Mouse (Mus musculus) T-helper 2 cell (primary cell): ENCODE data around the gene Lgr4.

Experiments used
- in situ Hi-C: fragments of 300-600 bp; cut with MboI, MseI; formaldehyde crosslinking; loops from one replicate; pipeline ENCODE4 v1.15.1; 2025; ENCODE audit warnings: high pct_unique_total_duplicates

Gene Lgr4

GRCm38 (mm10) chr2:109917496-109918413, at the start of gene Lgr4:
Lgr4 (plus strand) TSS chr2:109917647.
- in situ Hi-C loops = loop anchor here (5.0 to 25.0 kb wide), 2 partner anchors 100 to 645 kb away; partner anchors contain the start of gene Ccdc34

- in situ Hi-C loops = loop anchor here (25.0 kb wide), 1 partner anchor 592 kb away; the partner anchor contains the start of genes Kif18a and Mettl15
These were observed 38.0 kb upstream of the Lgr4 start for GRCm38 (mm10) chr2:109879429-109879828.

- in situ Hi-C loops = loop anchor here (25.0 kb wide), 1 partner anchor 594 kb away; the partner anchor contains the start of genes Kif18a and Mettl15
These were observed 36.3 kb upstream of the Lgr4 start for GRCm38 (mm10) chr2:109881111-109881510.

GRCm38 (mm10) chr2:109881625-109882024, 35.8 kb upstream of the Lgr4 start:
- in situ Hi-C loops = loop anchor here (25.0 kb wide), 1 partner anchor 594 kb away; the partner anchor contains the start of genes Kif18a and Mettl15

- in situ Hi-C loops = loop anchor here (25.0 kb wide), 1 partner anchor 597 kb away; the partner anchor contains the start of genes Kif18a and Mettl15
These were observed 33.3 kb upstream of the Lgr4 start for GRCm38 (mm10) chr2:109884106-109884505.

GRCm38 (mm10) chr2:109884507-109884906, 32.9 kb upstream of the Lgr4 start:
- in situ Hi-C loops = loop anchor here (25.0 kb wide), 1 partner anchor 597 kb away; the partner anchor contains the start of genes Kif18a and Mettl15

GRCm38 (mm10) chr2:109890068-109890467, 27.4 kb upstream of the Lgr4 start:
- in situ Hi-C loops = loop anchor here (25.0 kb wide), 1 partner anchor 603 kb away; the partner anchor contains the start of genes Kif18a and Mettl15

GRCm38 (mm10) chr2:109890597-109890996, 26.9 kb upstream of the Lgr4 start, which contains the start of gene Lin7c:
Lin7c (plus strand) TSS chr2:109890853.
- in situ Hi-C loops = loop anchor here (25.0 kb wide), 1 partner anchor 603 kb away; the partner anchor contains the start of genes Kif18a and Mettl15

- in situ Hi-C loops = loop anchor here (25.0 kb wide), 1 partner anchor 604 kb away; the partner anchor contains the start of genes Kif18a and Mettl15
These were observed 26.4 kb upstream of the Lgr4 start for GRCm38 (mm10) chr2:109891031-109891430.

GRCm38 (mm10) chr2:109891471-109891870, 26.0 kb upstream of the Lgr4 start:
- in situ Hi-C loops = loop anchor here (25.0 kb wide), 1 partner anchor 604 kb away; the partner anchor contains the start of genes Kif18a and Mettl15

- in situ Hi-C loops = loop anchor here (25.0 kb wide), 1 partner anchor 609 kb away; the partner anchor contains the start of genes Kif18a and Mettl15
These were observed 21.1 kb upstream of the Lgr4 start for GRCm38 (mm10) chr2:109896311-109896710.

GRCm38 (mm10) chr2:109902869-109903268, 14.6 kb upstream of the Lgr4 start:
- in situ Hi-C loops = loop anchor here (5.0 to 25.0 kb wide), 2 partner anchors 659 to 1154 kb away; no protein-coding TSS in a partner anchor

GRCm38 (mm10) chr2:109904171-109904821, 13.2 kb upstream of the Lgr4 start:
- in situ Hi-C loops = loop anchor here (5.0 to 25.0 kb wide), 2 partner anchors 658 to 1153 kb away; no protein-coding TSS in a partner anchor

GRCm38 (mm10) chr2:109909122-109909521, 8.3 kb upstream of the Lgr4 start:
- in situ Hi-C loops = loop anchor here (5.0 to 25.0 kb wide), 2 partner anchors 298 to 653 kb away; no protein-coding TSS in a partner anchor

GRCm38 (mm10) chr2:109912216-109912615, 5.2 kb upstream of the Lgr4 start:
- in situ Hi-C loops = loop anchor here (25.0 kb wide), 1 partner anchor 650 kb away; no protein-coding TSS in a partner anchor

- in situ Hi-C loops = loop anchor here (25.0 kb wide), 1 partner anchor 650 kb away; no protein-coding TSS in a partner anchor
These were observed 4.7 kb upstream of the Lgr4 start for GRCm38 (mm10) chr2:109912766-109913165.

GRCm38 (mm10) chr2:109913241-109913640, 4.2 kb upstream of the Lgr4 start:
- in situ Hi-C loops = loop anchor here (25.0 kb wide), 1 partner anchor 649 kb away; no protein-coding TSS in a partner anchor

- in situ Hi-C loops = loop anchor here (25.0 kb wide), 1 partner anchor 648 kb away; no protein-coding TSS in a partner anchor
These were observed 2.8 kb upstream of the Lgr4 start for GRCm38 (mm10) chr2:109914601-109915000.

- in situ Hi-C loops = loop anchor here (5.0 to 25.0 kb wide), 2 partner anchors 100 to 645 kb away; partner anchors contain the start of gene Ccdc34
These were observed 508 bp upstream of the Lgr4 start for GRCm38 (mm10) chr2:109916782-109917495.
